Mouse (Mus musculus) MEL (cell line): Measurements from ENCODE around the gene Zfp653. TPM values are rescaled to one million over a fixed set of nuclear protein-coding genes. Genes with fewer than 3 reads are reported as not detected.
"Not testable (repeated sequence)": the region's sequence is repeated elsewhere in the genome, so short reads cannot be mapped to it uniquely, and the experiment has no call there.

Source experiments
- DNase-seq: peaks from one replicate; pipeline ENCODE4 v3.0.0; 2011; ENCODE audit warnings: low read depth, low spot score
- H3K27ac ChIP-seq: 2 replicates; pipeline ENCODE4 v1.5.1; 2012; ENCODE audit warnings: low read depth, mild to moderate bottlenecking, control low read depth, low read length, moderate library complexity; ENCODE audit not compliant: control insufficient read depth
- H3K27me3 ChIP-seq, 2 experiments: fragments of 150-350 bp in 1 of 2; sonication (generic) in 1 of 2; 2 replicates each; pipeline ENCODE4 v1.6.1; 2012; ENCODE audit warnings: low read length in 2 of 2, mild to moderate bottlenecking in 2 of 2, improper control_type of control experiment in 1 of 2, moderate library complexity in 1 of 2; ENCODE audit not compliant: insufficient read depth in 2 of 2, control insufficient read depth in 1 of 2
- H3K36me3 ChIP-seq, 2 experiments: 2 replicates each; pipeline ENCODE4 v1.6.1; 2012 to 2014; ENCODE audit warnings: low read length in 2 of 2, improper control_type of control experiment in 1 of 2, inconsistent platforms in 1 of 2, mild to moderate bottlenecking in 1 of 2; ENCODE audit not compliant: insufficient read depth in 2 of 2, control insufficient read depth in 1 of 2
- H3K4me1 ChIP-seq, 2 experiments: fragments of 150-350 bp in 1 of 2; sonication (generic) in 1 of 2; 2 replicates each; pipeline ENCODE4 v1.6.1; 2012; ENCODE audit warnings: low read length in 2 of 2, improper control_type of control experiment in 1 of 2, mild to moderate bottlenecking in 1 of 2; ENCODE audit not compliant: insufficient read depth in 2 of 2, control insufficient read depth in 1 of 2
- H3K4me3 ChIP-seq, 2 experiments: fragments of 150-350 bp in 1 of 2; sonication (generic) in 1 of 2; 2 replicates each; pipeline ENCODE4 v1.5.1; 2012; ENCODE audit warnings: low read depth in 2 of 2, low read length in 2 of 2, mild to moderate bottlenecking in 2 of 2, moderate library complexity in 2 of 2, control low read depth in 1 of 2, improper control_type of control experiment in 1 of 2; ENCODE audit not compliant: control insufficient read depth in 1 of 2, insufficient read depth in 1 of 2
- H3K79me2 ChIP-seq: 2 replicates; pipeline ENCODE4 v1.6.1; 2012; ENCODE audit warnings: mild to moderate bottlenecking, low read length, moderate library complexity; ENCODE audit not compliant: control insufficient read depth, poor library complexity, insufficient read depth
- H3K9ac ChIP-seq: 2 replicates; pipeline ENCODE4 v1.6.1; 2012; ENCODE audit warnings: low read depth, mild to moderate bottlenecking, control low read depth, low read length, moderate library complexity; ENCODE audit not compliant: control insufficient read depth, poor library complexity, severe bottlenecking
- H3K9me3 ChIP-seq: fragments of 150-350 bp; sonication (generic); replicated peaks from 2 replicates; pipeline ENCODE4 v1.6.1; 2012; ENCODE audit warnings: mild to moderate bottlenecking, low read length, improper control_type of control experiment, moderate library complexity; ENCODE audit not compliant: insufficient read depth
- CHD1 ChIP-seq: IDR thresholded peaks from 2 replicates; pipeline ENCODE4 v1.6.1; 2012; ENCODE audit warnings: low read depth, mild to moderate bottlenecking, inconsistent platforms, low read length, improper control_type of control experiment
- CTCF ChIP-seq, 3 experiments: IDR thresholded peaks in 2 of 3; conservative IDR thresholded peaks in 1 of 3; 2 replicates each; pipeline ENCODE4 v1.5.1; 2011 to 2012; ENCODE audit warnings: low read length in 3 of 3, low read depth in 2 of 3, mild to moderate bottlenecking in 2 of 3, improper control_type of control experiment in 1 of 3, inconsistent platforms in 1 of 3, mixed read lengths in 1 of 3, moderate library complexity in 1 of 3; ENCODE audit not compliant: control insufficient read depth in 1 of 3, insufficient read depth in 1 of 3, poor library complexity in 1 of 3, severe bottlenecking in 1 of 3
- ELF1 ChIP-seq: IDR thresholded peaks from 2 replicates; pipeline ENCODE4 v1.6.1; 2014; ENCODE audit warnings: low read depth, mild to moderate bottlenecking, inconsistent platforms, low read length, improper control_type of control experiment, moderate library complexity
- EP300 ChIP-seq, 2 experiments: IDR thresholded peaks; 2 replicates each; pipeline ENCODE4 v1.6.1; 2011; ENCODE audit warnings: improper control_type of control experiment in 2 of 2, low read length in 2 of 2, low read depth in 1 of 2, mild to moderate bottlenecking in 1 of 2
- KAT2A ChIP-seq: conservative IDR thresholded peaks from 2 replicates; pipeline ENCODE4 v1.6.1; 2012; ENCODE audit warnings: low read depth, low read length, improper control_type of control experiment, inconsistent platforms
- MXI1 ChIP-seq: IDR thresholded peaks from 2 replicates; pipeline ENCODE4 v1.6.1; 2011; ENCODE audit warnings: mild to moderate bottlenecking, low read depth, low read length, improper control_type of control experiment
- MYB ChIP-seq: IDR thresholded peaks from 2 replicates; pipeline ENCODE4 v1.6.1; 2011; ENCODE audit warnings: mild to moderate bottlenecking, low read depth, low read length, improper control_type of control experiment
- NELFE ChIP-seq: IDR thresholded peaks from 2 replicates; pipeline ENCODE4 v1.6.1; 2011; ENCODE audit warnings: low read depth, low read length, improper control_type of control experiment
- RCOR1 ChIP-seq: IDR thresholded peaks from 2 replicates; pipeline ENCODE4 v1.6.1; 2012; ENCODE audit warnings: low read depth, mild to moderate bottlenecking, inconsistent platforms, low read length, improper control_type of control experiment
- SIN3A ChIP-seq: IDR thresholded peaks from 2 replicates; pipeline ENCODE4 v1.6.1; 2012; ENCODE audit warnings: low read length, improper control_type of control experiment, inconsistent platforms
- TAL1 ChIP-seq: IDR thresholded peaks from 2 replicates; pipeline ENCODE4 v1.6.1; 2012; ENCODE audit warnings: mild to moderate bottlenecking, inconsistent platforms, low read length, moderate library complexity, mixed read lengths
- TBP ChIP-seq: IDR thresholded peaks from 2 replicates; pipeline ENCODE4 v1.8.0; 2011; ENCODE audit warnings: low read depth, low read length, improper control_type of control experiment
- ZC3H11A ChIP-seq: IDR thresholded peaks from 2 replicates; pipeline ENCODE4 v1.6.1; 2012; ENCODE audit warnings: low read depth, mild to moderate bottlenecking, inconsistent platforms, low read length, improper control_type of control experiment
- ZNF384 ChIP-seq: IDR thresholded peaks from 2 replicates; pipeline ENCODE4 v1.6.1; 2012; ENCODE audit warnings: low read depth, mild to moderate bottlenecking, inconsistent platforms, low read length, improper control_type of control experiment
- polyA plus RNA-seq, 2 experiments: library from polyadenylated mRNA; stranded (reverse) in 1 of 2; unstranded in 1 of 2; fragments of >175 nt in 1 of 2; fragments of >200 nt in 1 of 2; gene quantifications; 2 replicates each; pipeline versions ENCODE4 v1.2.1 to v1.2.4; 2012; ENCODE audit warnings: low replicate concordance in 2 of 2, low read depth in 1 of 2; ENCODE audit not compliant: insufficient read length in 2 of 2, insufficient read depth in 1 of 2, missing spikeins in 1 of 2
- total RNA-seq: library from RNA; depleted of rRNA; stranded (reverse); fragments of 300-350 nt; gene quantifications from 2 replicates; pipeline ENCODE4 v1.2.3, GENCODE M21; 2012

Gene Zfp653
- total and polyA plus RNA-seq, 3 experiments: 19.2 to 40.4 TPM; not detected in 1

DNA sequence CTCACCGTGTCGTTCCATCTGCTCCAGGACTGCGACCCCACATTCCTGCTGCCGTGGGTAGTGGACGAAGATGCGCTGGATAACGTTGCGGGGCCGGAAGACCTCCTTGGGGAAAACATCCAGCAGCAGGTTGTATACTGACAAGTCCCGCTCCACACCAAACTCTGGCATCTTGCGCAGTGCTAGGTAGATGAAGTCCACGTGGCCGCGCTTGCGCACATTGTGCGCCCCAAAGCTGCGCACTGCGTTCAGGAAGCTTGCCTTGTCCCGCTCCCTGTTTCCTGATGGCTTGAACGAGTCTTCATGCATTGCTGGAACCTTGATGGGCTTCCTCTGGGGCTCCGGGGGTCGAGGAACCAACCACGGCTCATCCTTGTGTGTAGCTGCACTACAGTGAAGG is 5.0 kb upstream of the Zfp653 start:
- no peak overlapping the region for H3K9ac ChIP-seq
- H3K36me3 ChIP-seq: peaks cover 0 to 3% of the 10 kb centered on the region in 2 experiments

DNA sequence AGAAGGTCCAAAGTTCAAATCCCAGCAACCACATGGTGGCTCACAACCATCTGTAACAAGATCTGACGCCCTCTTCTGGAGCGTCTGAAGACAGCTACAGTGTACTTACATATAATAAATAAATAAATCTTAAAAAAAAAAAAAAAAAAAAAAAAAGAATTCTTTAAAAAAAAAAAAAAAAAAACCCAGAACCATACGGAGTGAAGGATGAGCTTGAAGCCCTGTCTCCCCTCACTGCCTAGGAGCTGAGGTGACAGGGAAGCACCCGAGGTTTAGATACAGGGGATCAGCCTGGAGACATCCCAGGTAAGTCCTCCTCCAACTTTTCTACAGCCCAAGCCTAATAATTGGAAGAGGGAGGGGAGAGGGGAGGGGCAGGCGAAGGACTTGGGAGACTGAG is 4.6 kb upstream of the Zfp653 start:
- TF ChIP-seq ZNF384 (peak; percentile 59), TBP (0 out of 2 replicates have a peak, but pooled peaks have one; percentile 12)
- not testable (repeated sequence) for H3K27ac ChIP-seq, DNase-seq, H3K9me3 ChIP-seq, H3K4me1 ChIP-seq, H3K79me2 ChIP-seq, H3K4me3 ChIP-seq, H3K27me3 ChIP-seq, H3K9ac ChIP-seq, H3K36me3 ChIP-seq

More for the DNA sequence above, 5.0 kb upstream of the Zfp653 start:
- Histone ChIP-seq H3K4me1 (peaks cover 0 to 3% of the 10 kb centered on the region in 2 experiments; a peak in 1 of 4 replicates), H3K27me3 (no peaks in the 10 kb centered on the region), H3K27ac (no peak overlapping the region), H3K4me3 (no peak overlapping the region)
- TF ChIP-seq CTCF (IDR thresholded peaks at IDR 0.05 in 2 of 3, conservative IDR thresholded peaks at IDR 0.05 in 1 of 3; ENCODE audit: control insufficient read depth in 1 of 3, insufficient read depth in 1 of 3, low read depth in 2 of 3, low read length in 3 of 3, poor library complexity in 1 of 3, severe bottlenecking in 1 of 3) (no peak), CHD1 (no peak), NELFE (no peak), TAL1 (no peak), MXI1 (no peak), RCOR1 (no peak), ZC3H11A (no peak), ELF1 (no peak), SIN3A (no peak), KAT2A (no peak)
- TF ChIP-seq, all 39 proteins: peak for 0
- DNase-seq: no peak
- no peaks in the 10 kb centered on the region; the same call in 1 of the 2 replicates for H3K79me2 ChIP-seq
- no peaks in the 10 kb centered on the region for H3K9me3 ChIP-seq

DNA sequence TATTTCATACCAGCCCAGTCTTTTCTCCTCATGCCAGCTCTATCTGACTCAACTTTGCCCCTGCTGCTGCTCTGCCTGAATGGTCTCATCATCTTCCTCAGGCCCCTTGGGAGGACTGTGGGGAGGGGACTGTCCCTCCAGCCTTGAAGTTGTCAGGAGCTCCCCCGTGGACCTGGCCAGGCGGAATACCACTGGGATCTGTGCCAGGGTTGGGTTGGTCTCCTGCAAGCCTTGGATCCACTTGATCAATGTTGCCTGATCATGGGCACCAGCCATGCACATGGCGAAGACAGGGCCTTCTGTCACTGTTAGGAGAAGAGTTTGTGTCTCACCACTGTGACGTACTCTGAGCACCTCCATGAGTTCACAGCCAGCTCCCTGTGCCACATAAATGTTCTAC is 1.1 kb upstream of the Zfp653 start:
- no peak overlapping the region for H3K4me3 ChIP-seq
- H3K9me3 ChIP-seq: no peaks in the 10 kb centered on the region
- peaks cover 6% of the 10 kb centered on the region for H3K79me2 ChIP-seq
- TF ChIP-seq EP300 (IDR thresholded peaks at IDR 0.05; ENCODE audit: low read depth in 1 of 2, low read length in 2 of 2) (0 out of 4 replicates have a peak, but pooled peaks of 1 of the 2 experiments have one; percentile 8), SIN3A (no peak), MYB (no peak)
- H3K27me3 ChIP-seq: no peaks in the 10 kb centered on the region
- no peak overlapping the region for H3K9ac ChIP-seq
- peaks cover 1 to 10% of the 10 kb centered on the region in 2 experiments for H3K4me1 ChIP-seq
- H3K36me3 ChIP-seq: peaks cover 0 to 6% of the 10 kb centered on the region in 2 experiments; a peak in 3 of 4 replicates
- no peak for DNase-seq
- no peak overlapping the region for H3K27ac ChIP-seq
